Mouse (Mus musculus) left cerebral cortex, adult 9 months (tissue): ENCODE data around the gene Gm20843.
"Not testable (repeated sequence)": the region's sequence is repeated elsewhere in the genome, so short reads cannot be mapped to it uniquely, and the experiment has no call there.

Source experiments
- DNase-seq, 2 experiments: peaks; one replicate each; pipeline ENCODE4 v3.0.0; 2022; ENCODE audit warnings: low spot score in 2 of 2

The Gm20843 gene

GRCm38 (mm10) chrY:72247018-72247417, at the start of gene Gm20843:
TSS of gene Gm20843 (minus strand) at chrY:72247118.
- not testable (repeated sequence) for DNase-seq
